Mouse (Mus musculus) frontal cortex, postnatal 25 days (tissue): ENCODE results near the gene Filip1.

Experiments
- DNase-seq, 2 experiments: peaks; one replicate each; pipeline ENCODE4 v3.0.0; 2022; ENCODE audit warnings: low spot score in 2 of 2

Gene Filip1

GRCm38 (mm10) chr9:79827072-79827471 lies 185.6 kb downstream of the Filip1 start:
- no peak for DNase-seq

- no peak for DNase-seq
Measured at GRCm38 (mm10) chr9:79825526-79825925, 187.1 kb downstream of the Filip1 start.

GRCm38 (mm10) chr9:79823856-79824255 lies 188.8 kb downstream of the Filip1 start:
- DNase-seq = no peak

DNA sequence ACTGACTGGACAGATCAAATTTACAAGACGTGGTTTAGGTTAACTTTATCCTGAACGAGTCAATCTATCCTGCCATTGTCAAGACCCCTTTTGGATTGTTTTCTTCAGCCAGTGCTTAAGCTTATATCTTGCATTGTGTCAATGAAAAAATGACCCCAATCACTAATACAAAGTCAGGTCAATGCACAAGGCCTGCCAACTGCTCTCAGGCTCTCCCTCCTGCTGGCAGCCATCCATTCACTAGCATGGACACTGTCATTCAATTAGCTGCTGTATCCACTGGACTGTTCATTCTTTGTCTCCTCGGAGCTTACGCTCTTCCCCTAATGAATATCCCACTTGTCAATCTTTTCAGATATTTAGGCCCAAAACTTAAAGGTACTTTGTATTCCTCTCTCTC lies 189.2 kb downstream of the Filip1 start:
- DNase-seq = no peak

DNA sequence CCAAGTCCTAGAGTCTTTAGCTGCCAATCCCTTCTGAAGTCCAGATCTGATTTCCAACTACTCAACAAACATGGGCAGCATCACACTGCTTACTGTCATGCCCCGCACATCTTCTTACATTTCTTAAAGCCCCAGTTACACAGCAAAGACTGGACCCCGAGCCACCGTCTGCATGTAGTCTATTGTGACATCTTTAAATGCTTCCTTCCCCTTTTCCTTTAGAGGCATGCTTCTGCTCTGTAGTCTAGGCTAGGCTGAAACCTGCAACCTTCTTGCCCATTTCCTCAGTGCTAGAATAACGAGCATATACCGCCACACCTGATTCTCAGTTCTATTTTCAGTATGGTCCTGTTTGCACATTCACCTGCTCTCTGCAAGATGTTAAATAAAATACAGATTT lies 196.2 kb downstream of the Filip1 start:
- no peak for DNase-seq

DNA sequence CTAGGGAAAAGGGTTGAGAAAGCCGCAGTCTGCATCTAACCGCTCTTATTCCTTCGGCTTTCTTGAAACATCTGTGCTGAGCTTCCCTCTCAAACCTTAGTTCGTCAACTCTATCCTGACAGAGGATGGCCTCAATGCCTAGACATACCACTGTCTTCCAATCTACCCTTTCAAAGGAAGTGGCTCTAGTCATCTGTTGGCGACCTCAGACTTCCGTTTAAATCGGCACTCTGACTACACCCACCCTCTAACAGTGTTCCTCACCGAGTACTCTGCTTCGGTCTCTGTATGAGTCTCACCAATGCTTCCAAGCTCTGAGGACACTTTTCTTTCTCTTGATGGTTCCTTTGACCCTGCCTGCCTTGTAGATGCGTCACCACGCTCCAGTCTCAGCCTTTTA lies 196.6 kb downstream of the Filip1 start:
- no peak for DNase-seq

DNA sequence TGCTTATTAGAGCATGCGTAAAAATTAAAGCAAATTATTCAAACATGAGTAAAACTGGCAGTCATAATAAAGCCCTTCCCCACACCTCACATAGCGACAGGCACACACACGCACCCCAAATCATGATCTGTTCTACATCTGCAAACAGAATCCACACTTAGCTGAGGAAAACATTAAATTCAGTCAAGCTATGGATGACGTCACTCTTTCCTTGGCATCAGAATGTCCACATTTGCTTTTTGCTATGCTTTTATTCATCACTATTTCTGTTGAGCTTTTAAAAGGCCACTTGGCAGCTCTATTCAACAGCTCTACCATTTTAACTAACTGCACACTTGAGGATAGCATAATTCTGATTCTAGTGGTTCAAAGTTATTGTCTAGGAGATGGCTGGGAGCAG lies 198.1 kb downstream of the Filip1 start:
- no peak for DNase-seq

- no peak for DNase-seq
Measured at GRCm38 (mm10) chr9:79810969-79811902, 201.4 kb downstream of the Filip1 start.

DNA sequence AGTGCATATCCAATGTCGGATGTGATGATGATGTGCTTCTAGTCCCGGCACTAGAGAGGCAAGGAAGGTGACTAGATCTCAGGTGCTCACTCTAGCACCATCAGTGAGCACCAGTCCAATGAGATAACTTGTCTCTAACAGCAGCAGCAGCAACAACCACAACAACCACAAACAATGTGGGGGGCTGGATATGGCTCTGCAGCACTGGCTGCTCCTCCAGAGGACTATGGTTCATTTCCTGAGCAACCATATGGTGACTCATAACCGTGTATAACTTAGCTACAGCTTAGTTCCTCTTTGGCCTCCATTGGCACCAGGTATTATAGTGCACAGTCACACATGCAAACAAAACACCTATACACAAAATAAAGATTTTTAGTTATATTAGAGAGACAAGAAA lies 202.1 kb downstream of the Filip1 start:
- no peak for DNase-seq

- DNase-seq = no peak
Measured at GRCm38 (mm10) chr9:79809411-79809810, 203.2 kb downstream of the Filip1 start.

- no peak for DNase-seq
Measured at GRCm38 (mm10) chr9:79807178-79807577, 205.5 kb downstream of the Filip1 start.

GRCm38 (mm10) chr9:79806317-79807075 lies 206.2 kb downstream of the Filip1 start:
- no peak for DNase-seq

GRCm38 (mm10) chr9:79805426-79805825 lies 207.2 kb downstream of the Filip1 start:
- no peak for DNase-seq

DNA sequence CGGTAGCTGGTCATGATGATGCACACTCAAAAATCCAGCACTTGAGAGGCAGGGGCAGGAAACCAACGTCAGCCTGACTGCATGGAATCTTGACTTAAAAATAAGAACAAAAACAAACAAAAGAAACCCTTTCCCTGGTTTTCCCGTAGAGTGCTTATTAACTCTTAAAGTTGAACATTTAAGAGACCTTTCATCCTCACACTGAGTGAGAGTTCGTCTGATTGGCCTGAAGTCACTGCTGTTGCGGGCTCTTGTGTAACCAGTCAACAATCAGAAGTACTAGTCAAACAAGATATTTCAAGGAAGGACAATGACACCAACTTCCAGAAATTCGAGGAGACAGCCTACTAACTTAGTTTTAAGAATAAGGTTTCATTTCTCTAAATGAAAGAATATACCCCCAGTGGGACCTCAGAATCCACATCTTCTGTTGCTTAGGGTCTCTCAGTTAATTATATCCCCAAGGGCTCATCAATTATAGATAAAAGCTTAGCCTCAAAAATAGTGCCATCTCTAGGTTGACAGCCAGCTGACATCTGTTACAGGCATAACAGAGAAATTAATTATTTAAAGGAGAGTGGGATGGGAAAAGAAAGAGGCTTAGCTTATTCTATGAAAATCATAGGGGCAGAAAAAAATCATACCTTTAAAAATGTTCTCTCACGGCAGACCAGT lies 216.1 kb downstream of the Filip1 start:
- no peak for DNase-seq

GRCm38 (mm10) chr9:79795076-79795475 lies 217.6 kb downstream of the Filip1 start:
- no peak for DNase-seq

- DNase-seq = peak; percentile 75 to 89
Measured at GRCm38 (mm10) chr9:79792841-79793835, 219.5 kb downstream of the Filip1 start, which contains the start of gene Tmem30a. Tmem30a (minus strand) TSS chr9:79793507.

DNA sequence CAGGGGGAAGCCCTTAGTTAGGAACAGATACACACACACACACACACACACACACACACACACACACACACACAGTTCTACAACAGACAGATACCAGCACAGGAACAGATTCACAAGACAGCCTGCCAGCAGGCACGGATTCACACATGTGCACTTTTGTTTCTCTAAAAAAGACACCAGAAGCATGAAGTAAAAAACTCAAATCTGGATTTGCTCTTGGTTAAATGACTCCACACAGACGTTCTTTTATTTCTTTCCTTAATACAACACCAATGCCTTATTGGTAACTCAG lies 226.9 kb downstream of the Filip1 start:
- DNase-seq = no peak

GRCm38 (mm10) chr9:79784934-79785793 lies 227.5 kb downstream of the Filip1 start:
- no peak for DNase-seq

DNA sequence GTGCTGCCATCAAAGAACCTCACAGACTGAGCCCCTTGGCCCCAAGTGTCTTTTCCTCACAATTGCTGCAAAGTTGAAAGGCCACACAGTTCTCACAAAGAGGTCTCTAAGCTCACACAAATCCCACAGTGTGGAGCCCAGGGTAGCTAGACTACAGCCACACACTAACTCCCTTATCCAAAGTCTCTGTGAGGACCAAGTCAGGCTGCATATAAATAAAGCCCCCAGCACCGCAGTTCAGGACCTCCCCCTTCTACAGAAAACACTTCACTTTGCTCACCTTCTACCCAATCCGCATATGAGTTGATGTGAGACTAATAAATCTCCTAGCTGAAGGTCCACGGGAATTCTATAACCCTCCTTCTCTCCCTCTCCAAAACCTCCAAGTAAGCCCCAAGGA lies 228.2 kb downstream of the Filip1 start:
- DNase-seq = no peak

- DNase-seq = no peak
Measured at GRCm38 (mm10) chr9:79779354-79779753, 233.3 kb downstream of the Filip1 start.
